Mouse (Mus musculus): Measurements from ENCODE around the gene Atl2. TPM values are rescaled to one million over a fixed set of nuclear protein-coding genes. Genes with fewer than 3 reads are reported as not detected.

Atl2 gene
- 24.3 and 30.5 TPM in 2 replicates for total RNA-seq (2014; rRNA removed)
- 34.9 and 37.2 TPM in 2 replicates for polyA plus RNA-seq (2015; fragmentation: Nextera tagmentation; extraction: Ambion mirVana)

- TF ChIP-seq CTCF (IDR thresholded peaks at IDR 0.05; ENCODE audit: low read depth): peak; percentile 22; the same call in 1 of the 2 replicates
- Histone ChIP-seq H3K27me3 (ENCODE audit: insufficient read depth, low read length) (no peaks in the 10 kb centered on the region), H3K36me3 (ENCODE audit: insufficient read depth, low read length) (no peaks in the 10 kb centered on the region), H3K9me3 (ENCODE audit: low read length) (no peaks in the 10 kb centered on the region), H3K27ac (peak within 1 kb of the TSS; percentile 97), H3K4me2 (ENCODE audit: low read depth, low read length) (peak within 1 kb of the TSS; percentile 83), H3K4me1 (ENCODE audit: insufficient read depth, low read length) (0 out of 2 replicates have a peak, but pooled peaks cover 5% of the 10 kb centered on the region), H3K9ac (replicated peaks; ENCODE audit: low read length) (peak within 1 kb of the TSS; percentile 97), H3K4me3 (ENCODE audit: low read length) (peak within 1 kb of the TSS; percentile 94)
- 0% methylated on average over 47 of the region's 51 CpGs for WGBS
- ATAC-seq (peak; percentile 91), DNase-seq (ENCODE audit: low spot score) (peak; percentile 97)
Observed at GRCm38 (mm10) chr17:79895911-79896423, at the start of gene Atl2. Atl2 (minus strand) TSS chr17:79896123.

GRCm38 (mm10) chr17:79944851-79945250 is 48.9 kb upstream of the Atl2 start:
- ATAC-seq (no peak), DNase-seq (ENCODE audit: low spot score) (no peak)
- no peak overlapping the region for H3K27ac ChIP-seq
- H3K36me3 ChIP-seq (ENCODE audit: insufficient read depth, low read length): no peaks in the 10 kb centered on the region
- H3K4me2 ChIP-seq (ENCODE audit: low read depth, low read length): no peak overlapping the region
- H3K4me3 ChIP-seq (ENCODE audit: low read length): no peak overlapping the region
- H3K9ac ChIP-seq (replicated peaks; ENCODE audit: low read length): no peak overlapping the region
- 81% methylated on average over 6 of the region's 6 CpGs for WGBS
- H3K4me1 ChIP-seq (ENCODE audit: insufficient read depth, low read length): peaks cover 6% of the 10 kb centered on the region; the same call in 1 of the 2 replicates
- no peaks in the 10 kb centered on the region for H3K27me3 ChIP-seq (ENCODE audit: insufficient read depth, low read length)
- no peak for TF ChIP-seq CTCF (IDR thresholded peaks at IDR 0.05; ENCODE audit: low read depth)
- no peaks in the 10 kb centered on the region for H3K9me3 ChIP-seq (ENCODE audit: low read length)

GRCm38 (mm10) chr17:79942418-79942817 is 46.5 kb upstream of the Atl2 start:
- ATAC-seq: no peak

GRCm38 (mm10) chr17:79939133-79939532 is 43.2 kb upstream of the Atl2 start:
- H3K4me2 ChIP-seq (ENCODE audit: low read depth, low read length): no peak overlapping the region
- no peak for TF ChIP-seq CTCF (IDR thresholded peaks at IDR 0.05; ENCODE audit: low read depth)
- H3K4me1 ChIP-seq (ENCODE audit: insufficient read depth, low read length): no peaks in the 10 kb centered on the region
- H3K36me3 ChIP-seq (ENCODE audit: insufficient read depth, low read length): no peaks in the 10 kb centered on the region
- H3K27ac ChIP-seq: no peak overlapping the region
- H3K9me3 ChIP-seq (ENCODE audit: low read length): no peaks in the 10 kb centered on the region
- DNase-seq (ENCODE audit: low spot score) (no peak), ATAC-seq (no peak)
- no peak overlapping the region for H3K4me3 ChIP-seq (ENCODE audit: low read length)
- no peak overlapping the region for H3K9ac ChIP-seq (replicated peaks; ENCODE audit: low read length)
- H3K27me3 ChIP-seq (ENCODE audit: insufficient read depth, low read length): no peaks in the 10 kb centered on the region
- WGBS: 79% methylated on average over 3 of the region's 3 CpGs

More at GRCm38 (mm10) chr17:79942418-79942817, 46.5 kb upstream of the Atl2 start:
- TF ChIP-seq CTCF (IDR thresholded peaks at IDR 0.05; ENCODE audit: low read depth): no peak
- DNase-seq (ENCODE audit: low spot score): no peak
- H3K9ac ChIP-seq (replicated peaks; ENCODE audit: low read length): no peak overlapping the region
- H3K4me3 ChIP-seq (ENCODE audit: low read length): no peak overlapping the region
- H3K4me2 ChIP-seq (ENCODE audit: low read depth, low read length): no peak overlapping the region
- no peak overlapping the region for H3K27ac ChIP-seq
- WGBS: 68% methylated on average over 5 of the region's 5 CpGs
- H3K36me3 ChIP-seq (ENCODE audit: insufficient read depth, low read length): no peaks in the 10 kb centered on the region
- H3K4me1 ChIP-seq (ENCODE audit: insufficient read depth, low read length): no peaks in the 10 kb centered on the region
- H3K27me3 ChIP-seq (ENCODE audit: insufficient read depth, low read length): no peaks in the 10 kb centered on the region
- H3K9me3 ChIP-seq (ENCODE audit: low read length): no peaks in the 10 kb centered on the region

GRCm38 (mm10) chr17:79937921-79938601 is 42.1 kb upstream of the Atl2 start:
- 72% methylated on average over 10 of the region's 10 CpGs for WGBS
- Histone ChIP-seq H3K4me1 (ENCODE audit: insufficient read depth, low read length) (no peaks in the 10 kb centered on the region), H3K4me2 (ENCODE audit: low read depth, low read length) (no peak overlapping the region), H3K9me3 (ENCODE audit: low read length) (no peaks in the 10 kb centered on the region), H3K27me3 (ENCODE audit: insufficient read depth, low read length) (no peaks in the 10 kb centered on the region), H3K9ac (replicated peaks; ENCODE audit: low read length) (no peak overlapping the region), H3K27ac (no peak overlapping the region), H3K36me3 (ENCODE audit: insufficient read depth, low read length) (no peaks in the 10 kb centered on the region), H3K4me3 (ENCODE audit: low read length) (no peak overlapping the region)
- no peak for TF ChIP-seq CTCF (IDR thresholded peaks at IDR 0.05; ENCODE audit: low read depth)
- ATAC-seq (no peak), DNase-seq (ENCODE audit: low spot score) (peak; percentile 29)

- H3K36me3 ChIP-seq (ENCODE audit: insufficient read depth, low read length): no peaks in the 10 kb centered on the region
- H3K9ac ChIP-seq (replicated peaks; ENCODE audit: low read length): no peak overlapping the region
- H3K4me1 ChIP-seq (ENCODE audit: insufficient read depth, low read length): no peaks in the 10 kb centered on the region
- TF ChIP-seq CTCF (IDR thresholded peaks at IDR 0.05; ENCODE audit: low read depth): no peak
- H3K4me2 ChIP-seq (ENCODE audit: low read depth, low read length): no peak overlapping the region
- DNase-seq (ENCODE audit: low spot score) (no peak), ATAC-seq (no peak)
- H3K27ac ChIP-seq: no peak overlapping the region
- 94% methylated on average over 15 of the region's 15 CpGs for WGBS
- no peaks in the 10 kb centered on the region for H3K27me3 ChIP-seq (ENCODE audit: insufficient read depth, low read length)
- no peak overlapping the region for H3K4me3 ChIP-seq (ENCODE audit: low read length)
- H3K9me3 ChIP-seq (ENCODE audit: low read length): no peaks in the 10 kb centered on the region
Observed at GRCm38 (mm10) chr17:79934370-79934769, 38.4 kb upstream of the Atl2 start.
